Mouse (Mus musculus) cortical plate, adult 2 months (tissue): ENCODE results near the gene Gnat1.

ENCODE experiments used
- CTCF ChIP-seq: fragments of 200-500 bp; IDR thresholded peaks from 2 replicates; pipeline ENCODE4 v1.5.1; 2011; ENCODE audit warnings: mild to moderate bottlenecking, control low read depth, low read length; ENCODE audit not compliant: insufficient read depth; ENCODE audit errors: extremely low read depth
- POLR2A ChIP-seq: fragments of 200-500 bp; IDR thresholded peaks from 2 replicates; pipeline ENCODE4 v1.6.1; 2011; ENCODE audit warnings: mild to moderate bottlenecking, low read length, control low read depth; ENCODE audit not compliant: insufficient read depth; ENCODE audit errors: extremely low read depth

GRCm38 (mm10) chr9:107640257-107640772 is 39.2 kb downstream of the Gnat1 start:
- TF ChIP-seq CTCF, result no peak
- TF ChIP-seq POLR2A, result no peak
